Mouse (Mus musculus): ENCODE measurements around the gene Foxf1.

Foxf1 gene

DNA sequence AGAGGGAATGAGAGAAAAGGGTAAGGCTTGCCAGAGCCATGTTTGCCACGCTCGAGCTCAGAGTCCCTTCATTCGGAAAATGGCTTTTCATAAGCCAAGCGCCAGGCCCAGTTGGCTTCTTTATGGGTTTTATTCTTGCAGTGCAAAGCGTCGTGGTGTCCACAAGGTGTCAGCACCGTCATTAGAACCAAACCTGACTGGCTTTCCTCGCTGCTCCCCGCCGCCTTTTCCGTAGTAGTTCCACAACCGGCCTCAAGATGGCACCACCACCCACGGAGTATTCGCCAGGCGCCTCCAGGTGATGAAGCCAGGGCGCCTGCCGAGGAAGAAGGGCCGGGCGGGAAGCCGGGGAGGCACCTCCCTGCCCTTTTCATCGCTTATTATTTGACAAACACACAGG lies 29.1 kb downstream of the Foxf1 start:
- DNase-seq (ENCODE audit: low spot score in 2 of 2): peak; percentile 92

DNA sequence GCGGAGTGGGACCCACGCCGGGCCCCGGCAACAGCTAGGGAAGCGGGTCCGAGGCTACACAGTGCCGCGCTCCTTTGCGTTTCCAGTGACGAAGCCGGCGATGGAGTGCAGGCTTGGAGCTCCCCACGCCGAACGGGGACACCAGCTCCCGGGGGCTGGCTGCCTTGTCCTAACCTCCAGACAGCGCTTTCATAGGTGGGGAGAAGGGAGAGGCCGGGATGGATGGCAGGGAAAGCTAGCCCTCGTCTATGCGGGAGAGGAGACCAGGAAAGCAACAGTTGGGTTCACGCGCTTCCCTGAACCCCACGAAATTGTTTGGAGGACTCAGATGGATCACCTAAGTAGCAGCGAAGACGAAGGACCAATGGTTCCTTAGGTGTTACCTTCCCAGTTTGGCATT lies 30.9 kb downstream of the Foxf1 start:
- no peak for DNase-seq (ENCODE audit: low spot score in 2 of 2)

DNA sequence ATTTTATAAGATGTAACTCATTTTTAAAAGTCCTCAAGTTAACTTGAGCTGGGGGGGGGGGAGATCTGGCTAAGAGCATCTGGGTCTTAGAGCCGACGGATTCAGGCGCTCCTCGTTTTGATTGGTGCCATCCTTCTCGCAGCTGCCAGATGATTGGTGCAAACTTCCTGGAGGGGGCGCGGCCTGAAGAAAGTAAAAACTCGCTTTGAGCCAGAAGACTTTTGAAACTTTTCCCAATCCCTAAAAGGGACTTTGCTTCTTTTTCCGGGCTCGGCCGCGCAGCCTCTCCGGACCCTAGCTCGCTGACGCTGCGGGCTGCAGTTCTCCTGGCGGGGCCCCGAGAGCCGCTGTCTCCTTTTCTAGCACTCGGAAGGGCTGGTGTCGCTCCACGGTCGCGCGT lies 31.8 kb downstream of the Foxf1 start, which contains the start of gene Foxc2:
TSS of gene Foxc2 (plus strand) at position 224 of the 400 bp plus-strand sequence.
- DNase-seq (ENCODE audit: low spot score in 2 of 2): peak in 1 of 2 experiments; percentile 75

DNA sequence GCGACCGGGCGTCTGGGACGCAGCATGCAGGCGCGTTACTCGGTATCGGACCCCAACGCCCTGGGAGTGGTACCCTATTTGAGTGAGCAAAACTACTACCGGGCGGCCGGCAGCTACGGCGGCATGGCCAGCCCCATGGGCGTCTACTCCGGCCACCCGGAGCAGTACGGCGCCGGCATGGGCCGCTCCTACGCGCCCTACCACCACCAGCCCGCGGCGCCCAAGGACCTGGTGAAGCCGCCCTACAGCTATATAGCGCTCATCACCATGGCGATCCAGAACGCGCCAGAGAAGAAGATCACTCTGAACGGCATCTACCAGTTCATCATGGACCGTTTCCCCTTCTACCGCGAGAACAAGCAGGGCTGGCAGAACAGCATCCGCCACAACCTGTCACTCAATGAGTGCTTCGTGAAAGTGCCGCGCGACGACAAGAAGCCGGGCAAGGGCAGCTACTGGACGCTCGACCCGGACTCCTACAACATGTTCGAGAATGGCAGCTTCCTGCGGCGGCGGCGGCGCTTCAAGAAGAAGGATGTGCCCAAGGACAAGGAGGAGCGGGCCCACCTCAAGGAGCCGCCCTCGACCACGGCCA lies 32.5 kb downstream of the Foxf1 start:
- no peak for DNase-seq (ENCODE audit: low spot score in 2 of 2)

DNA sequence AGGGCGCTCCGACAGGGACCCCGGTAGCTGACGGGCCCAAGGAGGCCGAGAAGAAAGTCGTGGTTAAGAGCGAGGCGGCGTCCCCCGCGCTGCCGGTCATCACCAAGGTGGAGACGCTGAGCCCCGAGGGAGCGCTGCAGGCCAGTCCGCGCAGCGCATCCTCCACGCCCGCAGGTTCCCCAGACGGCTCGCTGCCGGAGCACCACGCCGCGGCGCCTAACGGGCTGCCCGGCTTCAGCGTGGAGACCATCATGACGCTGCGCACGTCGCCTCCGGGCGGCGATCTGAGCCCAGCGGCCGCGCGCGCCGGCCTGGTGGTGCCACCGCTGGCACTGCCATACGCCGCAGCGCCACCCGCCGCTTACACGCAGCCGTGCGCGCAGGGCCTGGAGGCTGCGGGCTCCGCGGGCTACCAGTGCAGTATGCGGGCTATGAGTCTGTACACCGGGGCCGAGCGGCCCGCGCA lies 33.0 kb downstream of the Foxf1 start:
- no peak for DNase-seq (ENCODE audit: low spot score in 2 of 2)

DNA sequence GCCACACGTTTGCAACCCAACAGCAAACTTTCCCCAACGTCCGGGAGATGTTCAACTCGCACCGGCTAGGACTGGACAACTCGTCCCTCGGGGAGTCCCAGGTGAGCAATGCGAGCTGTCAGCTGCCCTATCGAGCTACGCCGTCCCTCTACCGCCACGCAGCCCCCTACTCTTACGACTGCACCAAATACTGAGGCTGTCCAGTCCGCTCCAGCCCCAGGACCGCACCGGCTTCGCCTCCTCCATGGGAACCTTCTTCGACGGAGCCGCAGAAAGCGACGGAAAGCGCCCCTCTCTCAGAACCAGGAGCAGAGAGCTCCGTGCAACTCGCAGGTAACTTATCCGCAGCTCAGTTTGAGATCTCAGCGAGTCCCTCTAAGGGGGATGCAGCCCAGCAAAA lies 33.7 kb downstream of the Foxf1 start:
- no peak for DNase-seq (ENCODE audit: low spot score in 2 of 2)

DNA sequence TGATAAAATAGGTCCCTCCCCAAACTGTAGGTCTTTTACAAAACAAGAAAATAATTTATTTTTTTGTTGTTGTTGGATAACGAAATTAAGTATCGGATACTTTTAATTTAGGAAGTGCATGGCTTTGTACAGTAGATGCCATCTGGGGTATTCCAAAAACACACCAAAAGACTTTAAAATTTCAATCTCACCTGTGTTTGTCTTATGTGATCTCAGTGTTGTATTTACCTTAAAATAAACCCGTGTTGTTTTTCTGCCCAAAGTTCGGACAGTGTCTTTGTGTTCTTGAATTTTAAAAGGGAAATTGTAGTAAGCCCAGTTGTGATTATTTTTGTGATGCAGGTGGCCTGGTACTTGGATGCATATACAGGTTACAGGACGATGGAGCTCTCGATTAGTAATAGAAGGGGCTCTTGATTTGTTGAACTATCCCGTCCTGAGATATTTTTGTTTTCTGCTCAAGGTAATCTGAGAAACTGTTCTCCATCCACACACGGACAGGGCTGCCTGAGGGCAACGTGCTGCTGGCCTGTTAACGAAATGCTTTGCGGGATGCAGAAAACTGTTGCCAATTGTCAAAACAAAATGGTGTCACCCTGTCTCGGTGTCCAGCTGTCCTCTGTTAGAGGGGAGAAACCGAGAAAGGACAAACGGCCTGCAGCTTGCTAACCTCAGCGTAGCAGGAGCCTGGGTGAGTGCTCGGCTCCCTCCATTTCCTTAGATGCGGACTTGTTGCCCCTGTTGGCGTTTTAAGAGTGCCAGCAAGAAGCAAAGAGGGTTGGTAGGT lies 34.6 kb downstream of the Foxf1 start:
- no peak for DNase-seq (ENCODE audit: low spot score in 2 of 2)

DNA sequence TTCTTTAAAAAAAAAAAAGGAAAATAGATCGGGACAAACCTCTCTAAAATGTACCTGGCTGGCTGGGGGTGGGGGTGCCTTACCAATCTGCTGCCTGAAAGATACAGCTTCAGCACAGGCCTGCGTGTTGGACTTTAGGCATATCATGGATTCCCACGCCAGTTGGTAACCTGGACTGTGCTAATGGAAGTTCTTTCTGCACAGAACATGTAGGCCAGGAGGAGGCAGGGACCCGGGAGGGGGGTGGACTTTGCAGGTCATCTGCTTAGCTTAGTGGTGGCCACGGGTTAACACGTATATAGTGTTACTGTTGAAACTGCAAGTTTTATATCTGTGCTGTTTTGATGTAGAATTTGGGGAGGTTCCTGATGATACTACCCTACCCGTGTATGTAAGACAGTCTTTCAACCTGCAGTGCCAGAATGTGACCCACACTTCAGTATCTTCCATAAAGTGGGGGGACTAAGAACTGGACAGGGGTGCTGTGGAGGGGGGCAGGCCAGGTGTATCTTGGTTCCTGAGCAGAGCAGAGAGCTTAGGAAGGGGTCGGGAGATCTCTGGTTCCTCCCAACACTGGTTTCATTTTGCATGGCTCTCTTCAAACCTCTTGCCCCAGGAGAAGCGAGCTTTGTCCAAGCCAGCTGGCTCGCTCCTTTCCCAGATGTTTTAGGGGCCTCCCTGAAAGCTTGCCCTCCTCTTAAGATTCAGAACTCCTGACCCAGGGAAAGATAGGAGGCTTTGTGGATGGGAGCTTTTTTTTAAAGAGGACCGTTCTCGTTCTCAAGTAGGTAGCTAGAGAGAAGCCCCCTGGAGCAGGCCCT lies 35.7 kb downstream of the Foxf1 start:
- no peak for DNase-seq (ENCODE audit: low spot score in 2 of 2)

DNA sequence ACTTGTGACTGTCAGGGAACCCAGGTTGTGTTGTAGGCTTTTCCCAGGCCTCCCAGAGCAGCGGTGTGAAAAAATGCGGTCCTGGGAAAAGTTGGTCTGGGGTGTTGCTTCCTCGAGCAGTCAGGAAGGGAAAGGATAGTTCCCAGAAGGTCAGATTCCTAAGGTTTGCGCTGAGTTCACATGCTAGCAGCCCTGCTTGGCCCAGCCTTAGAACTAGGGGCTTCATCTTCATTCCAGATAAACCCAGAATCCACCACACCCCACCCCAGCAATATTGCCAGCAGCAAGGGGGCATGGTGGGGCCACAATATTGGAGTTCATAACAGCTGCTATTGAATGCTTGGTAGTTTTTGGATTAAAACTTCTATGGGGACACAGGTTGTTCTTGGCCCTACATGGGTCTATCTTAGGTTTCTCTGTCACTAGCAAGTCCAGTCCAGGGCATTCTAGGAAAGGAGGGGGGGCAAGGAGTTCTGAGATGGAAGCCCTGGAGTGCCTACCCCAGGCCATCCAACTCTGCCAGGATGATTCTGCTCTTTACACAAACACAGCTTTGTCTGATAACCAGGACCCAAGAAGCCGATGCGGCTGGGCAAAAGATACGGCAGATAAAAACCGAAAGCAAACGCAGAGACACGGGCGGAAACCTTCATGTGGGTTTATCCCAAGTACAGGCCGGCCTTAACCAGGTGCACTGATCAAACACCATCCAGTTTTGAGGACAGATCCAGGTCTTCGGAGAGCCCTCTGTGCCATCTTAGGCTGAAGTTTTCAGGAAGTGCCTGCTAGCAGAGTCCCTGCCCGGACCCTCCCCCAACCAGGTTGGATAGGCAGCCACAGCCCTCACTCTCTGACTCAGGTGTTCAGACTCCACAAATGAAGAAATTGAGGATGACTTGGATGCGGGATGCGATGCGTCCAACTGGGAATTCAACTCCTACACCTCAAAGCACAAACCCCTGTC lies 36.6 kb downstream of the Foxf1 start:
- DNase-seq (ENCODE audit: low spot score in 2 of 2): no peak

DNA sequence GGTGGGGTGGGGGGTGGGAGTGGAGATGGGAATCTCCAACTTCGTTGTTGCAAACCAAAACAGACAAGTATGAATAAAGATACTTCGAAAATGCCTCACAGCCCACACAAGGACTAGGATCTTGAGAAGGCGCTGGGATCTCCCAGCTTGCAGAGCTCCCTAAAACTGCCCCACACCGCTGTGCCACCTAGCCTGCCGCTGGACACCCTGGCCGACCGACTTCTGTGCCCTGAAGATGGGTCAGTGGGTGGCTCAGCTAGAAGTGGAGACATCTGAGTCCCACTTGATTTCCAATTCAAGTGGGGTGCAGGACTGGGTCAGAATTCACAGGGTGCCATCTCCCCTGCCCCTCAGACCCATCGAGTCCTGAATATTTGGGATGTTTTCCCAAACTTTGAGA lies 37.5 kb downstream of the Foxf1 start:
- DNase-seq (ENCODE audit: low spot score in 2 of 2): no peak

DNA sequence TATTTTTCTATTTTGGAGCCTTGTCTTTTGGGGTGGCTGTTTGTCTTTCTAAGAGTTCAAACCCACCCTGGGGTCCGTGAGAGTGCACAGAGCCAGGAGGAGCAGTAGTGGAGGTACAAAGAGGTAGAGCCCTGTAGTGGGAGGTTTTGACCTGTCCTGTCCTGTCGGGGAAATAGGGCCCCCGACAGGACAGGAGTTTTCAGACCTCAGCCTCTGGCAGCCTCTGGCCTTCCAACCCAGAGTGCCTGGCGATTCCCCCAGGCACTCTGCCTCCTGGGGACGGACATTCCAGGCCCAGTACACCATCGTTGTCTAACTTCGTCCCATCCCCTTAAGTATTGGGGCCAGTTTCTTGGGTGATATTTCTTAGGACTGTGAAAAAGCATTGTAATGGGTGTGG lies 38.2 kb downstream of the Foxf1 start:
- no peak for DNase-seq (ENCODE audit: low spot score in 2 of 2)

DNA sequence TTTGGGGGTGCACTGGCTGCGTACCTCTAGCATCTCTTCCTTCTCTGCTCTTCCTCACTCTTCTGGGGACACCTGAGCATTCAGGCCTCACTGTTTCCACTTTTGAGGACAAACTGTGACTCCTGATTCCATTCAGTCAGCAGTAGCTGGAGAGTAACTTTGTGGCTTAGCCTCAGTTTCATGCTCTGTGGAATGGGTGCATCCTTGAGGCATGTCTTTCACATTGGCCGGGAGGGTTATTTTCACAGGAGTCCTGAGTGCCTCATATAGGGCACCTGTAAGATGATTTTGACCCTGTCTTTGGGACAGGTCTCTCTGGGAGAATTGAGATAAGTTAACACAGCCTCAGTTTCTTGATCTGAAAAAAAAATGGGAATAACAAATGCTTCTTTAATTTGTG lies 38.9 kb downstream of the Foxf1 start:
- no peak for DNase-seq (ENCODE audit: low spot score in 2 of 2)

DNA sequence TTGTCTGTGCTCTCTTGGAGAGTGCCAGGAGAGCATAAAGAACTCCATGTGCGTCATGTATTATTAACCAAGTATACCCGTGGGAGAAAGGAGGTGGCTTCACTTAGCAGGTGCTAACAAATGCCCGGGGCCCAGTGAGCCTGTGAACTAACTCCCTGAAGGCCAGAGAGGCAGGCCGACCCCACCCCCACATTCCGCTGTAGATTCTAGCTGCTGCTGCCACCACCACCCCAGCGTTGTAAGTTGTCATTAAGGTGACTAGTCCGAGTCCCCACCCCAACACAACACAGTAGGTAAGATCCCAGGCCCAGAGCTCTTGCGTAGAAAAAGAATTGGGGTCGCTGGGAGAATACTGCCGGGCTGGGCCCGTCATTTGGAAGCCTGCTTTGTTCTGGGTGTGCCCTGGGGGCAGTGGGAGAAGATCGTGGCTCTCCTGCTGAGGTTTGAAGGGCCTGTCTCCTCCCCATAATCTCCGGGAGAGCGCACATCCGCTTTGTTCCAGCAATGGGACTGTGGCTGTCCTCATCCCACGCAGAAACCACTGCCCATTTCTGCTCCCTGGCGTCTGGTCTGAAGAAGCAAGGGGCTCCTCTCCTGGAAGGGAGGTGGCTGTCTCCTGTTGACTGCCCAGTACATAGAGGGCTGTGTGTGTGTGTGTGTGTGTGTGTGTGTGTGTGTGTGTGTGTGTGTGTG lies 40.5 kb downstream of the Foxf1 start:
- no peak for DNase-seq (ENCODE audit: low spot score in 2 of 2)

DNA sequence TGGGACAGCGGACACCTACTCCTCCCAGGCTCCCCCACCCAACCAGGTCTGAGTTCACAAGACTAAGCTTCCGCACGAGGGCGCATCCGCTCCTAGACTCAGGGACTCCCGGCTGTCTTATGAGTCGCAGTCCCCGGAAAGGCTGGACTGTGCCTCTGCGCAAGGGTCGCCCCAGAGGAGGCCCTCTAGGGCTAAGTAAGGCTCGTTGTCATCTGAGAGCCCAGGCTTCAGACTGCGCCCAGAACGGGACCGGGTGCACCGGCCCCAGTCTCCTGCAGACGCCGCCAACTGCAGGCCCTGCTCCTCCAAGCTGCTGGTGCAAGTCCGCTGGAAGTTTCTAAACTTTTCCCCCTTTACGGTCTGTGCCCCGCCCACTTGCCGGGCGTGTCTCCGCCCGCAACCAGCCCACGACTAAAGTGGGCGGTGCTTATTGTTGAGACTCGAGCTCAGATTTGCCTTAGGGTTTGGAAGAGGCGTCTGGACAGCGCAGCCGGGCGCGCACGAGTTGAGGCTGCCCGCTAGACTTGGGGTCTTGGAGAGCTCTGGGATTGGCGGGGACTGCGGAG lies 41.2 kb downstream of the Foxf1 start:
- DNase-seq (ENCODE audit: low spot score in 2 of 2): peak in 1 of 2 experiments; percentile 28

DNA sequence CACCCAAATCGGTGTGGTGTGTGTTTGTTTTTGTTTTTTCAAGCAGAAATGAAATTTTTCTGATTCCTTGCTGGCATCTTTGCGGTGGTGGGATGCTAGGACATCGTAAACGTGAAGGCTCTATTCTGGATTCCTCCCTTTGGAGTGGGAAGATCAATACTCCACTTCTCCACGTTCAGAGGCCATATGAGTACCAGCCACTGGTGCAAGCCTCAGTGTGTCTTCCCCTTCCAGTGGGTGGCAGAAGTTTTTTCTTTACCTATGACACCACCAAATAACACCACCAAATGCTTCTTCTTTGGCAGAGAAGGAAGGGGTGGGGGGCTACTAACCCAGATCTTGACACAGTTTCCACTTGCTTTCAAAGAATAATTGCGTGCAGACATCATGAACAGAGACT lies 42.0 kb downstream of the Foxf1 start:
- DNase-seq (ENCODE audit: low spot score in 2 of 2): no peak

DNA sequence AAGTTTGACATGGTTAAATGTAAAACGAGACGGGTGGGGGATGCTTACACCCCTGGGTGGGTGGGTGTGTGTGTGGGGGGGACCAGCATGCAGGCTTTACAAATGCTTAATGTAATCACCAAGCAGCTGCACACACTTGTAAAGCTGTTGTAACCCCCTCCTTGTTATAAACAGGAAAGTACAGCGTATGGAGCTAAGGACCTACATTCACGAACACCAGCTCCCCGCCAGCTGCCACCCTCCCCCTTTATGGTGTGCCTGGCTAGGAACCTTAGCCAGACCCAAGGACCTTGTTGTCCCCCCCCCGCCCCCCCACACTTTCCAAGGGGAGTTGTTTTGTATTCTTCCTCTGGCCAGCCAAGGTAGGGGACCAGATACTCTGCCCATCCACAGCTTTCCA lies 42.5 kb downstream of the Foxf1 start:
- no peak for DNase-seq (ENCODE audit: low spot score in 2 of 2)

DNA sequence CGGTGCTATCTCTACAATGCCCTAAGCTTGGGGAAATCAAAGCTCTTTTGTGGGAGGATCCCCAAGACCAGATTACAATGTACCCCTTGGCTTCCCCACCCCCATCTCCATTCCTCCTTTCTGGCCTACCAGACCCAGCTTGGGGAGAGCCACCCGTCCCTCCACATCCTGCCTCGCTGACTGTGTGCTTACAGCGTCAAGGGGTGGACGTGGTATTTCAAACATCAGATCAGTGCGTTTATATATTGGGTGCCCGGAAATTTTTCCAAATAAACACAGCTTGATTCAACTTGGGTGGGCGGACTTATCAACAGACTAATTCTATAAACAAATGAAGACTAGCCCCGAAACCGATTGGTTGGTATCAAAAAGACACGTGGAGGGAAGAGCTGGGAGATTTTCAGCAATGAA lies 43.1 kb downstream of the Foxf1 start:
- no peak for DNase-seq (ENCODE audit: low spot score in 2 of 2)

DNA sequence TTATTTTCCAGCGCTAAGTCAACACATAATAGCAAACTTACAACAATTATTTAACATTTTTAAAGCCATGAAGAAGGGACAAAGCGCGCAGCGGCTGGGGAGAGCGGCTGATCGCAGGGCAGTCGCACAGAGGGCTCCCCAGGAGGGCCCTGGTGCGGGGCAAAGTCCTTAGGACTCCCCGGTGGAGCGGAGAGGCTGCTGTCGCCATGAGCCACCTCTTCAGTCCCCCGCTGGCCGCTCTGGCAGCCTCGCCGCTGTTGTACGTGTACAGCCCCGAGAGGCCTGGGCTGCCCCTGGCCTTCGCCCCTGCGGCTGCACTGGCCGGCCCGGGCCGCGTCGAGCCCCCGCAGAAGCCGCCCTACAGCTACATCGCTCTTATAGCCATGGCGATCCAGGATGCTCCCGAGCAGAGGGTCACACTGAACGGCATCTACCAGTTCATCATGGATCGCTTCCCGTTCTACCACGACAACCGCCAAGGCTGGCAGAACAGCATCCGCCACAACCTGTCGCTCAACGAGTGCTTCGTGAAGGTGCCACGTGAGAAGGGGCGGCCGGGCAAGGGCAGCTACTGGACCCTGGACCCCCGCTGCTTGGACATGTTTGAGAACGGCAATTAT lies 43.7 kb downstream of the Foxf1 start, which contains the start of gene Foxl1:
TSS of gene Foxl1 (plus strand) at position 185 of the 620 bp plus-strand sequence.
- DNase-seq (ENCODE audit: low spot score in 2 of 2): no peak

DNA sequence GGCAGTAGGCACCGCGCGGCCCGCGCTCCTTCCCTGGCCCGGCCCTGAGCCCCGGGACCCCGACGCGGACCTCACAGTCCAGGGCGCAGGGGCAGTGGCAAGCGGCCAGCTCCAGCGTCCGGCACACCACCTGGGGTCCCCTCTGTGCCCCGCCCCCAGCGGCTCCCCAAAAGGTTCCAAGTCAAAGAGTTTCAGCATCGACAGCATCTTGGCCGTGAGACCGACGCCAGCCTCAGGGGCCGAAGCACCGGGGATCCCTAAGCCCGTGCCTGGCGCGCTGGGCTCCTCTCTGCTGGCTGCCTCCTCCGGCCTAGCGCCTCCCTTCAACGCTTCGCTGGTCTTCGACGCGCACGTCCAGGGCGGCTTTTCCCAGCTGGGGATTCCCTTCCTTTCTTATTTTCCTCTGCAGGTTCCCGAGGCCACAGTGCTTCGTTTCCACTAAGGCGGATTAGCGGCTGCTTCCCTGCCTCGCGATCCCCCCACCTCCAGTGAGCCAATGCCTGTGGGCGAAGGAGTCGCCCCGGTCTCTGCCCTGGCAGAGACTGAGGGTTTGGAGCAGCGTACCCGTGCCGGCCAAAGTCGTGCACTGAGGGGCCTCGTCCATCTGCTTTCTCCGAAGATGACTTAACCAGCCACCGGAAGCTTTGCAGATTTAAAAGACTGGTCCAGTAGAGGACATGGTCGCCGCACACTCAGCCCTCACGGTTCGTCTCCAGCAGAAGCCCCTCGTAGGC lies 44.5 kb downstream of the Foxf1 start:
- DNase-seq (ENCODE audit: low spot score in 2 of 2): no peak

Measured in spleen, postnatal 10 days (tissue).